Mouse (Mus musculus) MEL (cell line): ENCODE measurements around the gene Mylk. TPM values are rescaled to one million over a fixed set of nuclear protein-coding genes. Genes with fewer than 3 reads are reported as not detected.

Source experiments
- DNase-seq: peaks from one replicate; pipeline ENCODE4 v3.0.0; 2011; ENCODE audit warnings: low read depth, low spot score
- H3K27ac ChIP-seq: 2 replicates; pipeline ENCODE4 v1.5.1; 2012; ENCODE audit warnings: low read depth, mild to moderate bottlenecking, control low read depth, low read length, moderate library complexity; ENCODE audit not compliant: control insufficient read depth
- H3K27me3 ChIP-seq, 2 experiments: fragments of 150-350 bp in 1 of 2; sonication (generic) in 1 of 2; 2 replicates each; pipeline ENCODE4 v1.6.1; 2012; ENCODE audit warnings: low read length in 2 of 2, mild to moderate bottlenecking in 2 of 2, improper control_type of control experiment in 1 of 2, moderate library complexity in 1 of 2; ENCODE audit not compliant: insufficient read depth in 2 of 2, control insufficient read depth in 1 of 2
- H3K36me3 ChIP-seq, 2 experiments: 2 replicates each; pipeline ENCODE4 v1.6.1; 2012 to 2014; ENCODE audit warnings: low read length in 2 of 2, improper control_type of control experiment in 1 of 2, inconsistent platforms in 1 of 2, mild to moderate bottlenecking in 1 of 2; ENCODE audit not compliant: insufficient read depth in 2 of 2, control insufficient read depth in 1 of 2
- H3K4me1 ChIP-seq, 2 experiments: fragments of 150-350 bp in 1 of 2; sonication (generic) in 1 of 2; 2 replicates each; pipeline ENCODE4 v1.6.1; 2012; ENCODE audit warnings: low read length in 2 of 2, improper control_type of control experiment in 1 of 2, mild to moderate bottlenecking in 1 of 2; ENCODE audit not compliant: insufficient read depth in 2 of 2, control insufficient read depth in 1 of 2
- H3K4me3 ChIP-seq, 2 experiments: fragments of 150-350 bp in 1 of 2; sonication (generic) in 1 of 2; 2 replicates each; pipeline ENCODE4 v1.5.1; 2012; ENCODE audit warnings: low read depth in 2 of 2, low read length in 2 of 2, mild to moderate bottlenecking in 2 of 2, moderate library complexity in 2 of 2, control low read depth in 1 of 2, improper control_type of control experiment in 1 of 2; ENCODE audit not compliant: control insufficient read depth in 1 of 2, insufficient read depth in 1 of 2
- H3K79me2 ChIP-seq: 2 replicates; pipeline ENCODE4 v1.6.1; 2012; ENCODE audit warnings: mild to moderate bottlenecking, low read length, moderate library complexity; ENCODE audit not compliant: control insufficient read depth, poor library complexity, insufficient read depth
- H3K9ac ChIP-seq: 2 replicates; pipeline ENCODE4 v1.6.1; 2012; ENCODE audit warnings: low read depth, mild to moderate bottlenecking, control low read depth, low read length, moderate library complexity; ENCODE audit not compliant: control insufficient read depth, poor library complexity, severe bottlenecking
- H3K9me3 ChIP-seq: fragments of 150-350 bp; sonication (generic); replicated peaks from 2 replicates; pipeline ENCODE4 v1.6.1; 2012; ENCODE audit warnings: mild to moderate bottlenecking, low read length, improper control_type of control experiment, moderate library complexity; ENCODE audit not compliant: insufficient read depth
- CHD1 ChIP-seq: IDR thresholded peaks from 2 replicates; pipeline ENCODE4 v1.6.1; 2012; ENCODE audit warnings: low read depth, mild to moderate bottlenecking, inconsistent platforms, low read length, improper control_type of control experiment
- CTCF ChIP-seq, 3 experiments: IDR thresholded peaks in 2 of 3; conservative IDR thresholded peaks in 1 of 3; 2 replicates each; pipeline ENCODE4 v1.5.1; 2011 to 2012; ENCODE audit warnings: low read length in 3 of 3, low read depth in 2 of 3, mild to moderate bottlenecking in 2 of 3, improper control_type of control experiment in 1 of 3, inconsistent platforms in 1 of 3, mixed read lengths in 1 of 3, moderate library complexity in 1 of 3; ENCODE audit not compliant: control insufficient read depth in 1 of 3, insufficient read depth in 1 of 3, poor library complexity in 1 of 3, severe bottlenecking in 1 of 3
- EP300 ChIP-seq, 2 experiments: IDR thresholded peaks; 2 replicates each; pipeline ENCODE4 v1.6.1; 2011; ENCODE audit warnings: improper control_type of control experiment in 2 of 2, low read length in 2 of 2, low read depth in 1 of 2, mild to moderate bottlenecking in 1 of 2
- GABPA ChIP-seq: IDR thresholded peaks from 2 replicates; pipeline ENCODE4 v1.6.1; 2012; ENCODE audit warnings: low read depth, mild to moderate bottlenecking, inconsistent platforms, low read length, improper control_type of control experiment, moderate library complexity
- GATA1 ChIP-seq: IDR thresholded peaks from 2 replicates; pipeline ENCODE4 v1.6.1; 2011; ENCODE audit warnings: low read depth, low read length, improper control_type of control experiment
- HCFC1 ChIP-seq: IDR thresholded peaks from 2 replicates; pipeline ENCODE4 v1.6.1; 2012; ENCODE audit warnings: low read depth, mild to moderate bottlenecking, inconsistent platforms, low read length, improper control_type of control experiment, moderate library complexity
- KAT2A ChIP-seq: conservative IDR thresholded peaks from 2 replicates; pipeline ENCODE4 v1.6.1; 2012; ENCODE audit warnings: low read depth, low read length, improper control_type of control experiment, inconsistent platforms
- MAFK ChIP-seq: IDR thresholded peaks from 2 replicates; pipeline ENCODE4 v1.6.1; 2011; ENCODE audit warnings: low read depth, mild to moderate bottlenecking, low read length, improper control_type of control experiment, borderline replicate concordance
- MYB ChIP-seq: IDR thresholded peaks from 2 replicates; pipeline ENCODE4 v1.6.1; 2011; ENCODE audit warnings: mild to moderate bottlenecking, low read depth, low read length, improper control_type of control experiment
- MYC ChIP-seq: IDR thresholded peaks from 2 replicates; pipeline ENCODE4 v1.6.1; 2011; ENCODE audit warnings: low read depth, mild to moderate bottlenecking, low read length, improper control_type of control experiment, moderate library complexity
- POLR2A ChIP-seq, 2 experiments: IDR thresholded peaks; 2 replicates each; pipeline ENCODE4 v1.6.1; 2011 to 2012; ENCODE audit warnings: low read length in 2 of 2, mild to moderate bottlenecking in 2 of 2, control low read depth in 1 of 2, improper control_type of control experiment in 1 of 2, low read depth in 1 of 2, moderate library complexity in 1 of 2; ENCODE audit not compliant: control insufficient read depth in 1 of 2, insufficient read depth in 1 of 2, poor library complexity in 1 of 2
- POLR2AphosphoS5 ChIP-seq: IDR thresholded peaks from 2 replicates; pipeline ENCODE4 v1.6.1; 2012; ENCODE audit warnings: low read depth, borderline replicate concordance, mild to moderate bottlenecking, inconsistent platforms, low read length, moderate library complexity, mixed read lengths
- RAD21 ChIP-seq: IDR thresholded peaks from 2 replicates; pipeline ENCODE4 v1.6.1; 2011; ENCODE audit warnings: mild to moderate bottlenecking, low read depth, low read length, improper control_type of control experiment
- TBP ChIP-seq: IDR thresholded peaks from 2 replicates; pipeline ENCODE4 v1.8.0; 2011; ENCODE audit warnings: low read depth, low read length, improper control_type of control experiment
- TCF12 ChIP-seq: IDR thresholded peaks from 2 replicates; pipeline ENCODE4 v1.6.1; 2014; ENCODE audit warnings: low read depth, mild to moderate bottlenecking, inconsistent platforms, low read length, improper control_type of control experiment, moderate library complexity
- USF2 ChIP-seq, 2 experiments: IDR thresholded peaks; 2 replicates each; pipeline ENCODE4 v1.6.1; 2011 to 2012; ENCODE audit warnings: improper control_type of control experiment in 2 of 2, low read length in 2 of 2, borderline replicate concordance in 1 of 2, inconsistent platforms in 1 of 2, low read depth in 1 of 2, mild to moderate bottlenecking in 1 of 2; ENCODE audit not compliant: insufficient read depth in 1 of 2
- ZC3H11A ChIP-seq: IDR thresholded peaks from 2 replicates; pipeline ENCODE4 v1.6.1; 2012; ENCODE audit warnings: low read depth, mild to moderate bottlenecking, inconsistent platforms, low read length, improper control_type of control experiment
- ZMIZ1 ChIP-seq: IDR thresholded peaks from 2 replicates; pipeline ENCODE4 v1.6.1; 2012; ENCODE audit warnings: low read depth, mild to moderate bottlenecking, inconsistent platforms, low read length, improper control_type of control experiment, moderate library complexity
- ZNF384 ChIP-seq: IDR thresholded peaks from 2 replicates; pipeline ENCODE4 v1.6.1; 2012; ENCODE audit warnings: low read depth, mild to moderate bottlenecking, inconsistent platforms, low read length, improper control_type of control experiment
- polyA plus RNA-seq, 2 experiments: library from polyadenylated mRNA; stranded (reverse) in 1 of 2; unstranded in 1 of 2; fragments of >175 nt in 1 of 2; fragments of >200 nt in 1 of 2; gene quantifications; 2 replicates each; pipeline versions ENCODE4 v1.2.1 to v1.2.4; 2012; ENCODE audit warnings: low replicate concordance in 2 of 2, low read depth in 1 of 2; ENCODE audit not compliant: insufficient read length in 2 of 2, insufficient read depth in 1 of 2, missing spikeins in 1 of 2
- total RNA-seq: library from RNA; depleted of rRNA; stranded (reverse); fragments of 300-350 nt; gene quantifications from 2 replicates; pipeline ENCODE4 v1.2.3, GENCODE M21; 2012

The Mylk gene
- total and polyA plus RNA-seq, 3 experiments = not detected

- Histone ChIP-seq H3K36me3 (no peaks in the 10 kb centered on the region), H3K9me3 (no peaks in the 10 kb centered on the region), H3K4me3 (no peak overlapping the region), H3K79me2 (no peaks in the 10 kb centered on the region), H3K27me3 (no peaks in the 10 kb centered on the region; a peak in 1 of 4 replicates), H3K4me1 (no peaks in the 10 kb centered on the region), H3K9ac (no peak overlapping the region), H3K27ac (no peak overlapping the region)
- DNase-seq = no peak
- TF ChIP-seq CTCF (IDR thresholded peaks at IDR 0.05 in 2 of 3, conservative IDR thresholded peaks at IDR 0.05 in 1 of 3; ENCODE audit: control insufficient read depth in 1 of 3, insufficient read depth in 1 of 3, low read depth in 2 of 3, low read length in 3 of 3, poor library complexity in 1 of 3, severe bottlenecking in 1 of 3) (peak in 1 of 3 experiments; percentile 21; a peak in 2 of 6 replicates), POLR2AphosphoS5 (no peak)
Observed at GRCm38 (mm10) chr16:34920182-34920581, 175.2 kb downstream of the Mylk start.

- TF ChIP-seq GATA1 (no peak), USF2 (IDR thresholded peaks at IDR 0.05; ENCODE audit: borderline replicate concordance in 1 of 2, insufficient read depth in 1 of 2, low read depth in 1 of 2, low read length in 2 of 2) (no peak), MYC (no peak), ZC3H11A (no peak), EP300 (IDR thresholded peaks at IDR 0.05; ENCODE audit: low read depth in 1 of 2, low read length in 2 of 2) (no peak), TCF12 (no peak), ZMIZ1 (no peak), ZNF384 (no peak), CHD1 (no peak), MAFK (no peak), CTCF (IDR thresholded peaks at IDR 0.05 in 2 of 3, conservative IDR thresholded peaks at IDR 0.05 in 1 of 3; ENCODE audit: control insufficient read depth in 1 of 3, insufficient read depth in 1 of 3, low read depth in 2 of 3, low read length in 3 of 3, poor library complexity in 1 of 3, severe bottlenecking in 1 of 3) (no peak), MYB (no peak), RAD21 (no peak), HCFC1 (no peak), KAT2A (no peak), GABPA (no peak), TBP (no peak), POLR2A (IDR thresholded peaks at IDR 0.05; ENCODE audit: control insufficient read depth in 1 of 2, insufficient read depth in 1 of 2, low read depth in 1 of 2, low read length in 2 of 2, poor library complexity in 1 of 2) (no peak)
- no peak overlapping the region for H3K27ac ChIP-seq
- H3K36me3 ChIP-seq = no peaks in the 10 kb centered on the region
- no peaks in the 10 kb centered on the region; a peak in 1 of 4 replicates for H3K27me3 ChIP-seq
- no peak for DNase-seq
- H3K4me1 ChIP-seq = no peaks in the 10 kb centered on the region
- no peaks in the 10 kb centered on the region for H3K9me3 ChIP-seq
- no peak overlapping the region for H3K9ac ChIP-seq
- no peaks in the 10 kb centered on the region for H3K79me2 ChIP-seq
- no peak overlapping the region for H3K4me3 ChIP-seq
Observed at GRCm38 (mm10) chr16:34920868-34921267, 175.9 kb downstream of the Mylk start.
